Mouse (Mus musculus) myocyte (in vitro differentiated cells): ENCODE measurements at regions not wholly inside any gene's neighbourhood (a gene's known extent, or its start where the extent isn't known, plus 50 kb on each side); places are given as distances from the start of the nearest gene placed in this dataset.

Experiments used
- H3K27me3 ChIP-seq: one replicate; pipeline ENCODE4 v1.6.1; 2011; ENCODE audit not compliant: control insufficient read depth, insufficient read depth, insufficient read length
- H3K36me3 ChIP-seq: one replicate; pipeline ENCODE4 v1.6.1; 2011; ENCODE audit not compliant: control insufficient read depth, insufficient read depth
- H3K4me2 ChIP-seq: one replicate; pipeline ENCODE4 v1.6.1; 2011; ENCODE audit warnings: low read depth, control low read depth
- H3K4me3 ChIP-seq: one replicate; pipeline ENCODE4 v1.5.1; 2011; ENCODE audit warnings: mild to moderate bottlenecking, control low read depth, moderate library complexity
- H3K79me2 ChIP-seq: one replicate; pipeline ENCODE4 v1.6.1; 2011; ENCODE audit not compliant: control insufficient read depth, insufficient read depth
- H3ac ChIP-seq: one replicate; pipeline ENCODE4 v1.6.1; 2011; ENCODE audit not compliant: control insufficient read depth, insufficient read length
- CEBPB ChIP-seq: IDR thresholded peaks from 2 replicates; pipeline ENCODE4 v1.6.1; 2011; ENCODE audit warnings: mild to moderate bottlenecking, moderate library complexity; ENCODE audit not compliant: poor library complexity, insufficient read depth, severe bottlenecking
- E2F4 ChIP-seq: IDR thresholded peaks from one replicate; pipeline ENCODE4 v1.6.1; 2011; ENCODE audit warnings: mild to moderate bottlenecking, control low read depth, moderate library complexity; ENCODE audit not compliant: insufficient read depth
- MAX ChIP-seq: IDR thresholded peaks from one replicate; pipeline ENCODE4 v1.6.1; 2011; ENCODE audit warnings: low read depth, mild to moderate bottlenecking, control low read depth
- MYOD1 ChIP-seq, 3 experiments: IDR thresholded peaks; one replicate each; pipeline ENCODE4 v1.6.1; 2011; ENCODE audit warnings: control low read depth in 2 of 3, low read depth in 2 of 3, mild to moderate bottlenecking in 2 of 3, moderate library complexity in 1 of 3; ENCODE audit not compliant: insufficient read length in 2 of 3, control insufficient read depth in 1 of 3
- MYOG ChIP-seq, 3 experiments: IDR thresholded peaks; one replicate each; pipeline ENCODE4 v1.6.1; 2011; ENCODE audit warnings: control low read depth in 2 of 3, low read depth in 2 of 3, mild to moderate bottlenecking in 2 of 3; ENCODE audit not compliant: insufficient read length in 2 of 3, control insufficient read depth in 1 of 3, insufficient read depth in 1 of 3
- POLR2A ChIP-seq: IDR thresholded peaks from one replicate; pipeline ENCODE4 v1.6.1; 2011; ENCODE audit warnings: low read depth, mild to moderate bottlenecking, control low read depth, moderate library complexity; ENCODE audit not compliant: insufficient read length
- POLR2AphosphoS2 ChIP-seq: IDR thresholded peaks from one replicate; pipeline ENCODE4 v1.6.1; 2011; ENCODE audit warnings: low read depth, control low read depth; ENCODE audit not compliant: insufficient read length
- REST ChIP-seq: IDR thresholded peaks from one replicate; pipeline ENCODE4 v1.6.1; 2011; ENCODE audit warnings: mild to moderate bottlenecking, control low read depth, moderate library complexity; ENCODE audit not compliant: insufficient read depth, insufficient read length
- SRF ChIP-seq: IDR thresholded peaks from one replicate; pipeline ENCODE4 v1.6.1; 2011; ENCODE audit warnings: low read depth; ENCODE audit not compliant: control insufficient read depth, insufficient read length
- TCF12 ChIP-seq: IDR thresholded peaks from one replicate; pipeline ENCODE4 v1.6.1; 2011; ENCODE audit warnings: mild to moderate bottlenecking, control low read depth; ENCODE audit not compliant: poor library complexity, insufficient read depth, severe bottlenecking
- TCF3 ChIP-seq: IDR thresholded peaks from one replicate; pipeline ENCODE4 v1.6.1; 2011; ENCODE audit warnings: low read depth, control low read depth; ENCODE audit not compliant: insufficient read length
- USF1 ChIP-seq: IDR thresholded peaks from one replicate; pipeline ENCODE4 v1.6.1; 2011; ENCODE audit warnings: low read depth, mild to moderate bottlenecking, control low read depth, moderate library complexity

GRCm38 (mm10) chr3:129076396-129076795, 123.3 kb upstream of the Pitx2 start:
- H3K36me3 ChIP-seq: no peaks in the 10 kb centered on the region
- H3ac ChIP-seq: no peak overlapping the region
- TF ChIP-seq TCF3 (no peak), SRF (no peak), REST (no peak), MYOG (IDR thresholded peaks at IDR 0.05; ENCODE audit: control insufficient read depth in 1 of 3, insufficient read depth in 1 of 3, insufficient read length in 2 of 3, low read depth in 2 of 3) (no peak), CEBPB (no peak), USF1 (no peak), E2F4 (no peak), POLR2A (no peak), MAX (no peak), TCF12 (no peak), POLR2AphosphoS2 (no peak), MYOD1 (IDR thresholded peaks at IDR 0.05; ENCODE audit: control insufficient read depth in 1 of 3, insufficient read length in 2 of 3, low read depth in 2 of 3) (no peak)
- H3K4me3 ChIP-seq: no peak overlapping the region
- no peaks in the 10 kb centered on the region for H3K79me2 ChIP-seq
- H3K27me3 ChIP-seq: no peaks in the 10 kb centered on the region
- H3K4me2 ChIP-seq: no peak overlapping the region

- no peaks in the 10 kb centered on the region for H3K36me3 ChIP-seq
- TF ChIP-seq CEBPB (no peak), TCF3 (no peak), E2F4 (no peak), POLR2AphosphoS2 (no peak), USF1 (no peak), SRF (no peak), POLR2A (no peak), MYOD1 (IDR thresholded peaks at IDR 0.05; ENCODE audit: control insufficient read depth in 1 of 3, insufficient read length in 2 of 3, low read depth in 2 of 3) (no peak), REST (no peak), TCF12 (no peak), MAX (no peak)
- H3K4me2 ChIP-seq: no peak overlapping the region
- no peak overlapping the region for H3K4me3 ChIP-seq
- H3K27me3 ChIP-seq: no peaks in the 10 kb centered on the region
- H3K79me2 ChIP-seq: no peaks in the 10 kb centered on the region
- H3ac ChIP-seq: no peak overlapping the region
These were observed 95.8 kb upstream of the Pitx2 start for GRCm38 (mm10) chr3:129103786-129104440.

GRCm38 (mm10) chr3:129104811-129105210, 94.9 kb upstream of the Pitx2 start:
- no peak overlapping the region for H3K4me3 ChIP-seq
- no peak overlapping the region for H3ac ChIP-seq
- no peaks in the 10 kb centered on the region for H3K27me3 ChIP-seq
- no peak overlapping the region for H3K4me2 ChIP-seq
- no peaks in the 10 kb centered on the region for H3K36me3 ChIP-seq
- TF ChIP-seq SRF: no peak
- TF ChIP-seq USF1: no peak
- no peaks in the 10 kb centered on the region for H3K79me2 ChIP-seq

GRCm38 (mm10) chr3:129106174-129106573, 93.5 kb upstream of the Pitx2 start:
- TF ChIP-seq POLR2A: no peak
- no peak for TF ChIP-seq MYOG (IDR thresholded peaks at IDR 0.05; ENCODE audit: control insufficient read depth in 1 of 3, insufficient read depth in 1 of 3, insufficient read length in 2 of 3, low read depth in 2 of 3)
- TF ChIP-seq USF1: no peak
- no peak for TF ChIP-seq TCF3
- TF ChIP-seq E2F4: no peak
- Histone ChIP-seq H3K4me3 (no peak overlapping the region), H3K36me3 (no peaks in the 10 kb centered on the region), H3K4me2 (no peak overlapping the region), H3K79me2 (no peaks in the 10 kb centered on the region), H3K27me3 (no peaks in the 10 kb centered on the region), H3ac (no peak overlapping the region)

- no peaks in the 10 kb centered on the region for H3K36me3 ChIP-seq
- no peak overlapping the region for H3K4me3 ChIP-seq
- no peak for TF ChIP-seq SRF
- no peak for TF ChIP-seq POLR2AphosphoS2
- TF ChIP-seq MYOG (IDR thresholded peaks at IDR 0.05; ENCODE audit: control insufficient read depth in 1 of 3, insufficient read depth in 1 of 3, insufficient read length in 2 of 3, low read depth in 2 of 3): no peak
- TF ChIP-seq POLR2A: no peak
- TF ChIP-seq REST: no peak
- no peak for TF ChIP-seq USF1
- no peak for TF ChIP-seq MAX
- TF ChIP-seq E2F4: no peak
- no peak for TF ChIP-seq TCF12
- no peak for TF ChIP-seq CEBPB
- no peak for TF ChIP-seq MYOD1 (IDR thresholded peaks at IDR 0.05; ENCODE audit: control insufficient read depth in 1 of 3, insufficient read length in 2 of 3, low read depth in 2 of 3)
- no peak for TF ChIP-seq TCF3
- no peaks in the 10 kb centered on the region for H3K27me3 ChIP-seq
- no peak overlapping the region for H3K4me2 ChIP-seq
- H3K79me2 ChIP-seq: no peaks in the 10 kb centered on the region
- no peak overlapping the region for H3ac ChIP-seq
These were observed 69.2 kb upstream of the Pitx2 start for GRCm38 (mm10) chr3:129130521-129130920.
